In genomic region chr7:44925468-44925867, GRCm38 (mm10) we compare ENCODE assay signal across 9 mouse cellular contexts. TPM values are rescaled to one million over a fixed set of nuclear protein-coding genes. Genes with fewer than 3 reads are reported as not detected.
DNase-seq lines count a peak whose midpoint lies in the region.
"Had no signal": no experiment of that assay in that cellular context is flagged by ENCODE, and none has a peak within 500 bp of the region (broad histone marks: within the 10 kb centered on the region; RNA-seq: fewer than 3 reads in every experiment).

No protein-coding gene starts in this region.

- peak; percentile 48 for DNase-seq in gastrocnemius, adult 18-20 months (ENCODE audit: low spot score)
- no peak for DNase-seq in gastrocnemius, postnatal 25 days
- peak; percentile 39 to 65 for DNase-seq in spleen, postnatal 4 days (ENCODE audit: low spot score in 2 of 2)
- DNase-seq in spleen, adult 18-20 months: no peak
- peak; percentile 59 for DNase-seq in embryo, embryonic 11 days
- peak; percentile 39 for DNase-seq in retina, embryonic 14.5 days (ENCODE audit: low spot score)
- DNase-seq in layer of hippocampus, postnatal 14 days (ENCODE audit: low spot score in 2 of 2): no peak
- no peak for DNase-seq in layer of hippocampus, adult 9-10 months (ENCODE audit: low spot score)

RNA-seq across cellular contexts. Expression of gene Ap2a1, which starts 3.8 kb away (rescaled TPM):
- total RNA-seq in gastrocnemius, adult 18-20 months (2021): 10 to 100 TPM; 59.8 to 64.4 TPM
- total RNA-seq in gastrocnemius, postnatal 25 days (2021): 10 to 100 TPM; 57.1 to 57.2 TPM
- 100 to 1,000 TPM; 310 to 327 TPM for total RNA-seq in layer of hippocampus, postnatal 14 days (2021)

RNA-seq across cellular contexts. Expression of gene Tsks, which starts 17.5 kb away (rescaled TPM):
- not detected for total RNA-seq in gastrocnemius, adult 18-20 months (2021)
- total RNA-seq in gastrocnemius, postnatal 25 days (2021): not detected
- under 1 TPM in 1 of 2 experiments, not detected in 1; 0.69 TPM for total RNA-seq in layer of hippocampus, postnatal 14 days (2021)
- total RNA-seq: heart, postnatal 14 days had no signal

RNA-seq across cellular contexts. Expression of gene Fuz, which starts 29.6 kb away (rescaled TPM):
- 10 to 100 TPM; 16.6 to 17.6 TPM for total RNA-seq in gastrocnemius, adult 18-20 months (2021)
- total RNA-seq in gastrocnemius, postnatal 25 days (2021): 10 to 100 TPM; 16.1 to 17.3 TPM
- 10 to 100 TPM; 21.0 to 21.4 TPM for total RNA-seq in layer of hippocampus, postnatal 14 days (2021)

RNA-seq across cellular contexts. Expression of gene Med25, which starts 33.0 kb away (rescaled TPM):
- 10 to 100 TPM; 60.5 to 62.8 TPM for total RNA-seq in gastrocnemius, adult 18-20 months (2021)
- 10 to 100 TPM; 50.9 to 51.2 TPM for total RNA-seq in gastrocnemius, postnatal 25 days (2021)
- 100 to 1,000 TPM; 106 to 111 TPM for total RNA-seq in layer of hippocampus, postnatal 14 days (2021)

RNA-seq across cellular contexts. Expression of gene Cpt1c, which starts 49.2 kb away (rescaled TPM):
- total RNA-seq in gastrocnemius, adult 18-20 months (2021): 1 to 10 TPM in 1 of 2 experiments, under 1 TPM in 1; 0.64 to 1.4 TPM
- 1 to 10 TPM; 1.6 to 2.0 TPM for total RNA-seq in gastrocnemius, postnatal 25 days (2021)
- 100 to 1,000 TPM; 115 to 116 TPM for total RNA-seq in layer of hippocampus, postnatal 14 days (2021)

Comparison
In these comparisons a context has a peak if more than half of its experiments do, and no peak if none do; other contexts are left out.
1. DNase-seq: peak in gastrocnemius, adult 18-20 months (single experiment), spleen, postnatal 4 days (2 of 2), embryo, embryonic 11 days (single experiment) and retina, embryonic 14.5 days (single experiment); none in gastrocnemius, postnatal 25 days (single experiment), spleen, adult 18-20 months (0 of 2), layer of hippocampus, postnatal 14 days (0 of 2) and layer of hippocampus, adult 9-10 months (single experiment).
2. RNA of gene Ap2a1, which starts 3.8 kb away (total RNA-seq): 310 to 327 TPM in layer of hippocampus, postnatal 14 days; 59.8 to 64.4 TPM in gastrocnemius, adult 18-20 months and 57.1 to 57.2 TPM in gastrocnemius, postnatal 25 days; every median in the first group is over 4 times any median in the second.